Mouse (Mus musculus) forebrain, postnatal 0 days (tissue): ENCODE results near the gene Cers6. TPM values are rescaled to one million over a fixed set of nuclear protein-coding genes. Genes with fewer than 3 reads are reported as not detected.

Experiments
- ATAC-seq: fragments of 200-750 bp; cut with Nextera tagmentation; 2 replicates; pipeline ENCODE4 v1.8.0; 2017; ENCODE audit warnings: mild to moderate bottlenecking, moderate library complexity
- DNase-seq: peaks from one replicate; pipeline ENCODE4 v3.0.0-alpha.2; 2015
- H3K27ac ChIP-seq: fragments of 300-500 bp; sonication (generic); 2 replicates; pipeline ENCODE4 v1.5.1; 2014; ENCODE audit warnings: low read depth, mild to moderate bottlenecking, antibody characterized with exemption, low read length, moderate library complexity, mixed read lengths
- H3K27me3 ChIP-seq: fragments of 300-500 bp; sonication (generic); 2 replicates; pipeline ENCODE4 v1.6.1; 2014; ENCODE audit warnings: mild to moderate bottlenecking, low read length, mixed read lengths; ENCODE audit not compliant: insufficient read depth
- H3K36me3 ChIP-seq: fragments of 300-500 bp; sonication (generic); 2 replicates; pipeline ENCODE4 v1.6.1; 2014; ENCODE audit warnings: mild to moderate bottlenecking, moderate library complexity; ENCODE audit not compliant: insufficient read depth
- H3K4me1 ChIP-seq: fragments of 300-500 bp; sonication (generic); 2 replicates; pipeline ENCODE4 v1.6.1; 2014; ENCODE audit warnings: antibody characterized with exemption; ENCODE audit not compliant: insufficient read depth
- H3K4me2 ChIP-seq: fragments of 300-500 bp; sonication (generic); 2 replicates; pipeline ENCODE4 v1.6.1; 2014; ENCODE audit warnings: low read depth, mild to moderate bottlenecking, moderate library complexity
- H3K4me3 ChIP-seq: fragments of 300-500 bp; sonication (generic); 2 replicates; pipeline ENCODE4 v1.5.1; 2014; ENCODE audit warnings: low read depth, low read length, mixed read lengths
- H3K9ac ChIP-seq: fragments of 300-500 bp; sonication (generic); 2 replicates; pipeline ENCODE4 v1.6.1; 2014; ENCODE audit warnings: mild to moderate bottlenecking
- H3K9me3 ChIP-seq: fragments of 300-500 bp; sonication (generic); 2 replicates; pipeline ENCODE4 v1.6.1; 2016; ENCODE audit warnings: low read length
- CTCF ChIP-seq: sonication (generic); IDR thresholded peaks from 2 replicates; pipeline ENCODE4 v1.5.1; 2016; ENCODE audit warnings: antibody characterized with exemption, control low read depth, low read depth
- WGBS: fragments of 180-500 bp; shearing (Covaris S2); extraction: QIAGEN DNeasy Blood & Tissue Kit; methylation state at CpG from one replicate; pipeline ENCODE4 v1.1.7; 2014; 5-methylcytosine and 5-hydroxymethylcytosine counted together
- polyA plus RNA-seq: library from polyadenylated mRNA; unstranded; fragments of >200 nt; fragmentation: Nextera tagmentation; extraction: Ambion mirVana; gene quantifications from 2 replicates; pipeline ENCODE4 v1.2.1, GENCODE M21; 2015
- total RNA-seq: library from RNA; depleted of rRNA; stranded (reverse); fragments of >200 nt; gene quantifications from 2 replicates; pipeline ENCODE4 v1.2.3, GENCODE M21; 2014

Cers6 gene
- total and polyA plus RNA-seq, 2 experiments from 2014 or later: 26.7 to 81.7 TPM

GRCm38 (mm10) chr2:69115921-69116320 lies 254.7 kb downstream of the Cers6 start:
- Histone ChIP-seq H3K27ac (peak overlapping the region; percentile 21; the same call in 1 of the 2 replicates), H3K4me1 (no peaks in the 10 kb centered on the region), H3K36me3 (no peaks in the 10 kb centered on the region), H3K4me3 (no peak overlapping the region), H3K27me3 (no peaks in the 10 kb centered on the region), H3K9ac (no peak overlapping the region), H3K9me3 (no peaks in the 10 kb centered on the region), H3K4me2 (no peak overlapping the region)
- 60% methylated on average over 3 of the region's 3 CpGs for WGBS
- ATAC-seq: peak; percentile 56
- peak; percentile 42 for DNase-seq
- no peak for TF ChIP-seq CTCF

- peak; percentile 62 for ATAC-seq
- TF ChIP-seq CTCF: no peak
- Histone ChIP-seq H3K9me3 (no peaks in the 10 kb centered on the region), H3K27ac (no peak overlapping the region), H3K27me3 (no peaks in the 10 kb centered on the region), H3K36me3 (no peaks in the 10 kb centered on the region), H3K4me1 (no peaks in the 10 kb centered on the region), H3K9ac (no peak overlapping the region), H3K4me2 (no peak overlapping the region), H3K4me3 (no peak overlapping the region)
- peak; percentile 31 for DNase-seq
- 53% methylated on average over 4 of the region's 4 CpGs for WGBS
These were observed 255.5 kb downstream of the Cers6 start for GRCm38 (mm10) chr2:69116767-69117166.

- H3K4me3 ChIP-seq: no peak overlapping the region
- H3K36me3 ChIP-seq: no peaks in the 10 kb centered on the region
- H3K4me1 ChIP-seq: no peaks in the 10 kb centered on the region
- no peak overlapping the region for H3K9ac ChIP-seq
- DNase-seq (no peak), ATAC-seq (no peak)
- H3K27me3 ChIP-seq: no peaks in the 10 kb centered on the region
- no peak for TF ChIP-seq CTCF
- no peak overlapping the region for H3K27ac ChIP-seq
- H3K9me3 ChIP-seq: no peaks in the 10 kb centered on the region
- H3K4me2 ChIP-seq: no peak overlapping the region
- 95% methylated on average over 1 of the region's 1 CpGs for WGBS
These were observed 257.8 kb downstream of the Cers6 start for GRCm38 (mm10) chr2:69118994-69119393.

GRCm38 (mm10) chr2:69119718-69120117 lies 258.5 kb downstream of the Cers6 start:
- H3K9ac ChIP-seq: no peak overlapping the region
- H3K4me1 ChIP-seq: no peaks in the 10 kb centered on the region
- 73% methylated on average over 2 of the region's 2 CpGs for WGBS
- H3K9me3 ChIP-seq: no peaks in the 10 kb centered on the region
- H3K27me3 ChIP-seq: no peaks in the 10 kb centered on the region
- no peak overlapping the region for H3K4me2 ChIP-seq
- no peak overlapping the region for H3K27ac ChIP-seq
- no peaks in the 10 kb centered on the region for H3K36me3 ChIP-seq
- DNase-seq (no peak), ATAC-seq (no peak)
- no peak overlapping the region for H3K4me3 ChIP-seq
- TF ChIP-seq CTCF: no peak

- no peaks in the 10 kb centered on the region for H3K36me3 ChIP-seq
- H3K4me2 ChIP-seq: no peak overlapping the region
- H3K27ac ChIP-seq: no peak overlapping the region
- H3K4me3 ChIP-seq: no peak overlapping the region
- 77% methylated on average over 4 of the region's 4 CpGs for WGBS
- no peak for TF ChIP-seq CTCF
- no peaks in the 10 kb centered on the region for H3K9me3 ChIP-seq
- DNase-seq: no peak
- H3K9ac ChIP-seq: no peak overlapping the region
- H3K27me3 ChIP-seq: no peaks in the 10 kb centered on the region
- no peaks in the 10 kb centered on the region for H3K4me1 ChIP-seq
- ATAC-seq: no peak
These were observed 260.4 kb downstream of the Cers6 start for GRCm38 (mm10) chr2:69121681-69122080.

- Histone ChIP-seq H3K36me3 (no peaks in the 10 kb centered on the region), H3K27ac (peak overlapping the region; percentile 45; the same call in 1 of the 2 replicates), H3K27me3 (no peaks in the 10 kb centered on the region)
These were observed 264.2 kb downstream of the Cers6 start for GRCm38 (mm10) chr2:69125425-69125824.

GRCm38 (mm10) chr2:69128321-69128720 lies 267.1 kb downstream of the Cers6 start:
- no peak overlapping the region for H3K27ac ChIP-seq
- TF ChIP-seq CTCF: no peak
- H3K9ac ChIP-seq: no peak overlapping the region
- DNase-seq (no peak), ATAC-seq (peak; percentile 38)
- WGBS: 81% methylated on average over 7 of the region's 7 CpGs
- H3K36me3 ChIP-seq: no peaks in the 10 kb centered on the region
- H3K9me3 ChIP-seq: no peaks in the 10 kb centered on the region
- no peak overlapping the region for H3K4me2 ChIP-seq
- H3K4me3 ChIP-seq: no peak overlapping the region
- H3K27me3 ChIP-seq: no peaks in the 10 kb centered on the region
- H3K4me1 ChIP-seq: no peaks in the 10 kb centered on the region

More at GRCm38 (mm10) chr2:69125425-69125824, 264.2 kb downstream of the Cers6 start:
- no peak for TF ChIP-seq CTCF
- ATAC-seq (peak; percentile 79), DNase-seq (peak; percentile 55)
- no peak overlapping the region for H3K9ac ChIP-seq
- H3K4me3 ChIP-seq: no peak overlapping the region
- WGBS: 37% methylated on average over 3 of the region's 3 CpGs
- no peaks in the 10 kb centered on the region for H3K9me3 ChIP-seq
- no peaks in the 10 kb centered on the region for H3K4me1 ChIP-seq
- H3K4me2 ChIP-seq: no peak overlapping the region
